Mouse (Mus musculus) olfactory bulb, adult 2 months (tissue): ENCODE results near the gene Vmn1r4. TPM values are rescaled to one million over a fixed set of nuclear protein-coding genes. Genes with fewer than 3 reads are reported as not detected.
A peak's percentile ranks its signal among the peaks of the same experiment; 100 is the strongest.

Experiments used
- H3K27ac ChIP-seq: fragments of 200-500 bp; 2 replicates; pipeline ENCODE4 v1.5.1; 2012; ENCODE audit warnings: low read depth, low read length; ENCODE audit not compliant: insufficient read depth
- H3K4me1 ChIP-seq: fragments of 200-500 bp; 2 replicates; pipeline ENCODE4 v1.6.1; 2012; ENCODE audit warnings: low read length; ENCODE audit not compliant: control insufficient read depth, insufficient read depth
- H3K4me3 ChIP-seq: fragments of 200-500 bp; 2 replicates; pipeline ENCODE4 v1.5.1; 2012; ENCODE audit warnings: mild to moderate bottlenecking, low read depth, low read length, moderate library complexity; ENCODE audit not compliant: insufficient read depth
- CTCF ChIP-seq: fragments of 200-500 bp; IDR thresholded peaks from 2 replicates; pipeline ENCODE4 v1.5.1; 2012; ENCODE audit warnings: low read depth, mild to moderate bottlenecking, low read length, moderate library complexity; ENCODE audit not compliant: insufficient read depth
- POLR2A ChIP-seq: fragments of 200-500 bp; IDR thresholded peaks from 2 replicates; pipeline ENCODE4 v1.6.1; 2012; ENCODE audit warnings: mild to moderate bottlenecking, low read depth, low read length, moderate library complexity; ENCODE audit not compliant: insufficient read depth
- WGBS: fragments of 180-500 bp; shearing (Covaris S2); methylation state at CpG from one replicate; pipeline ENCODE4 v1.1.7; 2018; 5-methylcytosine and 5-hydroxymethylcytosine counted together
- polyA plus RNA-seq: library from polyadenylated mRNA; stranded (reverse); fragments of >200 nt; gene quantifications from 2 replicates; pipeline ENCODE4 v1.2.4, GENCODE M21; 2012; ENCODE audit warnings: low replicate concordance; ENCODE audit not compliant: missing spikeins, insufficient read depth, insufficient read length

Vmn1r4 gene
- not detected in 2 replicates for polyA plus RNA-seq

DNA sequence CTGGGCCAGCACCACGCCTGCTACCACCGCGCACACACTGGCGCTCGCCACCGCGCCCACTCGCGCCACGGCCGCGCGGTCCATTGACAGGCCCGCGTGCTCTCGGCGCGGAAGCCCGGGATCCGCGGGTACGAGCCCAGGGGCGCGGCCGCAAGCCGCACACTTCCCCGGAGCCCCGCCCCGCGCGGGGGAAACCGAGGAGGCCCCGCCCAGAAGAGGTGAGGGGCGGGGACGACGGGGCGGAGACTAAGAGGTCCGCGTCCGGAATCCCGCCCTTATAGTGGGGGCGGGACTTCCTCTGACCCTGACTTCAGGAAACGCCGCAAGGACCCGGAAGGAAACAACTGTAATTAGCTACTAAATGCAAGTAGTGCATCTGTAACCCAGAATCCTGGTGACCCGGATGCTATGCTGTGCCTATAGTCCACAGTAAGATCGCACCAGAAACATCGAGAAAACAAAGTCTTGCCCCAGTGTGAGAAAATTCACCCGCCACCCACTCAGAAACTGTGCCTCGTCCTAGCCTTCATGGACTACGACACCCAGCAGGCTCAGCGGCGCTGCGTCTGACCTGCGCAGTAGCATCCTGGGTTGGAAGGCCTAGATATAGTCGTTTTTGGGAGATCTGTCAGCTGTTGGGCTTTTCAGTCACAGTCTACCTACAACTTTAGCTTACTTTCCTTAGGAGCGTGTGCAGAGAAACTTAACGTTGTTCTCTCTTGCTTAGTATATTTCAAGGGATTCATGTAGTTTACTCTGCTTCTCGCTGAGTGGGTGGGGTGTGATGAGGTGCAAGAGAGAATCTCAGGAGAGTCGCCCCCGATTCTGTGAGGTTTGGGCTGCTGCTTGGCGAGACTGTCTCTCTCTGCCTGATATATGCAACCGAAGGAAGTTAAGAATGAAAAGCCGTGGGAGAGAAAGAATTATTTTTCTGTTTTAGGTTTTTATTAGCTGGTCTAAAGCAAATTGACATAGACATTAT, at the start of gene Vmn1r4, which contains the start of gene Nt5c3:
Gene Vmn1r4, plus strand, starts transcription at position 290 of the 982 bp plus-strand sequence.
Gene Nt5c3, minus strand, starts transcription at position 207 of the 982 bp plus-strand sequence.
- no peaks in the 10 kb centered on the region for H3K4me1 ChIP-seq
- H3K27ac ChIP-seq = peak within 1 kb of the TSS; percentile 56
- peak within 1 kb of the TSS; percentile 62 for H3K4me3 ChIP-seq
- 3% methylated on average over 64 of the region's 64 CpGs for WGBS
- TF ChIP-seq CTCF (no peak), POLR2A (peak; percentile 73)

DNA sequence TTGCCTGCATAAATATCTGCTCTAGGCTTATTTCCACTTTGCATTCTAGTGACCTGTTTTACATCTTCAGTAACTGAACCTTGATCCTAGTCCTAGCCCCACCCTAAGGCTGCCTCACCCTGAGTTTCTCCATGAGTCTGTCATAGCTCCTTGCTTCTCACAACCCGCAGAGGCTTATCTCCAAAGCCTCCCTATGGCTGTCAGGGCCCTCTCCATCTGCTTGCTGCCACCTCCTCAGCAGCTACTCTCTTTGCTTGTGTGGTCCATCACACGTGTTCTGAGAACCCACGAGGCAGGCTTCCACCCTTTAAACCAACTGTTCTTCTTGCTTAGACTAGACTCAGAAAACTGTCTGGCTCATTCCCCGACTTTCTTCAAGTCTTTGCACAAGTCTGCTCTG, 46.9 kb upstream of the Vmn1r4 start:
- no peak for TF ChIP-seq POLR2A
- TF ChIP-seq CTCF = no peak
- Histone ChIP-seq H3K4me3 (no peak overlapping the region), H3K27ac (no peak overlapping the region), H3K4me1 (no peaks in the 10 kb centered on the region)
- WGBS = 92% methylated on average over 4 of the region's 4 CpGs

DNA sequence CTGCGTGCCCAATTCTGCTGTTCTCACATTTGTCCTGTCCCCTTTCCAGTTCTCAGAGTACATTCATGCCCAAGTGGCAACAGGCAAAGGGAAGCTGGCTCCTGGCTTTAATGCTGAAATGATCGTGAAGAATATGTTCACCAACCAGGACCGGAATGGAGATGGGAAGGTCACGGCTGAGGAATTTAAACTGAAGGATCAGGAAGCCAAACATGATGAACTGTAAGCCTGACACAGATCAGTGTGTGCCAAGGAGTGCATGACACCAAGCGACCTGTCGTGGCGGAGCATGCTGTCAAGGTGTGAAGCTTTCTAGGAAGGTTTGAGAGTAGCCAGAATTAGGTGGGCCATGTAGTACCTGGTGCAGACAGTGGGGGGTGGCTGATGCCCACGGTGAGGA, 45.8 kb upstream of the Vmn1r4 start:
- WGBS = 90% methylated on average over 8 of the region's 8 CpGs
- H3K4me3 ChIP-seq = no peak overlapping the region
- TF ChIP-seq CTCF = no peak
- TF ChIP-seq POLR2A = no peak
- no peak overlapping the region for H3K27ac ChIP-seq
- no peaks in the 10 kb centered on the region for H3K4me1 ChIP-seq

DNA sequence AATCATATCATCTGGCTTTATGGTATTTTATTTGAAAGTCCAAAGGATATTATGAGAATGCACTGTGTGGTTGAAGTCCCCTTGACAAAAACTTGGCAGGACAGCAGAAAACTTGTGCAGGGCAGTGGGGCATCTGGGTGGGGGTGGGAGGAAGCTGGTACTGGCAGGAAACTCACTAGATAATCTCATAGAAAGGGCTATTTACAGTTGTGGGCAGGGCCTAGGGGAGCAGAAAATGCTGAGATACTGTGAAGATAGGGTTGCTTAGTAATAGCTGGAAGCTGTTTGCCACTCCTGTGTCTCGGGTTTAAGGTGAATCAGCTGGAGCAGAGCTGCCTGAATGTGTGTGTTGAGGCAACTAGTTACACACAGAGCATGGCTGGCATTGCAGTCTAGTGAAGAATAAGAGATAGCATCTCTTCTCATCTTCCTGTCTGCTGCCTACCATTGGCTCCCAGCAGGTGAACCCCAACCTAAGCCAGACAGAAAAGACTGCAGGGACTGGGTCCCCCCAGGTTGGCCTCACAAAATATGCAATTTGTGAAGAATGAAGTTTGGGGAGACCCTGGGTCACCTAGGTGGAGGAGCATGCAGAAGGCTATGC, 44.4 kb upstream of the Vmn1r4 start:
- Histone ChIP-seq H3K4me1 (no peaks in the 10 kb centered on the region), H3K27ac (no peak overlapping the region), H3K4me3 (no peak overlapping the region)
- TF ChIP-seq CTCF (no peak), POLR2A (no peak)
- WGBS = 30% methylated on average over 1 of the region's 1 CpGs

DNA sequence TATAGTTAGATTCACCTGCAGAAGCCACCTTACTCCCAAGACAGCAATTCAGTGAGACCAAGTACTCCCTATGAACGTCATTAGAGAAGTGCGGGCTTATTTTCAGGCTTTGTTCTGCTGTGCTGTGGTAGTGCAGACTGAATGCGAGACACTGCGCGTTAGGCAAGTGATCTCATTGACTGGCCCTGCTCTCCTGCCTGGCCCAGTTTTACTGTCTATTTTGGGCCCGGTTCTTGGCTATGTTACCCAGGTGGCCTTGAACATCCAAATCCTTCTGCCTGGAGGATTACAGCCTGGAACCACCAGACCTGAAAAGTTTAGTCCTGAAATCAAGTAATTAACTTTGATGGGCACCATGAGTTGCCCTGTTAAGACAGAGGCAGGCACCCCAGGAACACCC, 35.3 kb upstream of the Vmn1r4 start:
- Histone ChIP-seq H3K27ac (no peak overlapping the region), H3K4me3 (no peak overlapping the region), H3K4me1 (no peaks in the 10 kb centered on the region)
- 88% methylated on average over 6 of the region's 6 CpGs for WGBS
- no peak for TF ChIP-seq POLR2A
- TF ChIP-seq CTCF = no peak

DNA sequence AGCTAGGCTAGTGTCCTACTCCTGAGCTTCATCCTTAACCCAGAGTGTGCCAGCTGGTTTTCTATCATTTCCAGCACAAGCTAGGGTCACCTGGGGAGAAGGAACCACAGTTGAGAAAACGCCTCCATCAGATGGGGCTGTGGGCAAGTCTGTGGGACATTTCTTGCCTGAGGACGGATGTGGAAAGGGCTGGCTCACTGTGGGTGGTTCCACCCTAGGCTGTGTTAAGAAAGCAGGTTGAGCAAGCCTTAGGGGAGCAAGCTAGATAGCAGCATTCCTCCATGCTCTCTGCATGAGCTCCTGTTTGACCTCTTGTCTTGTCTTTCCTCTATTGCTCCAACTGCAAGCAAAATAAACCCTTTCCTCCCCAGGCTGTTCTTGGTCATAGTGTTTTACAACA, 33.1 kb upstream of the Vmn1r4 start:
- no peak overlapping the region for H3K27ac ChIP-seq
- H3K4me3 ChIP-seq = no peak overlapping the region
- TF ChIP-seq POLR2A = no peak
- TF ChIP-seq CTCF = no peak
- no peaks in the 10 kb centered on the region for H3K4me1 ChIP-seq
- 91% methylated on average over 2 of the region's 2 CpGs for WGBS

DNA sequence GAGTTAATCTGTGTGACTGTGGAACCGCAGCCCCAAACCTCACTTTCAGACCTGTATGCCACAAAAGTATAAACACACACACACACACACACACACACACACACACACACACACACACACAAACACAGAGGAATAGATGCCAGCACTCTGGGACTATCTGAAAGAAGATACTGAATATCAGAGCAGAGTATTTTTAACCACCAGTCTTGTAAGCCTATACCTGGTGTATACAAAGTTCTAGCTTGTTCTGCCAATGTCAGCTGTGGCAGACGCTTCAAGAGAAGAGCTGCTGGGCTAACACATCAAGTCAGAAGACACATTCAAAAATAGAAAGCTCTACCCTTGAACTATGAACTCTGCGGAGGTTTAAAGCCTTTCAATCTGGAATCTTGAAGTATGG, 24.2 kb upstream of the Vmn1r4 start:
- WGBS = 89% methylated on average over 3 of the region's 3 CpGs
- Histone ChIP-seq H3K4me3 (no peak overlapping the region), H3K27ac (no peak overlapping the region), H3K4me1 (peaks cover 8% of the 10 kb centered on the region)
- no peak for TF ChIP-seq POLR2A
- TF ChIP-seq CTCF = no peak

DNA sequence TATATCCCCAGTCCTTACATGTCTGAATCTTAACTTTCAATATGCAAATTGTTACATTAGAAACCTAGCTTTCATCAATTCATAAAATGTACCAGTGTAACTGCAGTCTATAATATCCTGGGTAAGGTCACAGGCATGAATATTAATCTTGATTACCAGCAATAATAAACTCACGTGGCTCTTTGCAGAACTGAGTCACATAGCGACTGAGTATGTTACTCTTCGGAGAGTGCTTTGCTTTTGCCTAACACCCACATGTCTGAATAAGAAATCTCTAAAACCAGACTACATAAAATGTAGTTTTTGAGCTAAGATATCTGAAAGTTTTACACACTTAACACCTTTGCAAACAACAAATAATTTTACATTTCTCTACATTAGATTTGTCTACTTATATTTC, 22.5 kb upstream of the Vmn1r4 start:
- no peak for TF ChIP-seq POLR2A
- TF ChIP-seq CTCF = no peak
- H3K4me1 ChIP-seq = peaks cover 8% of the 10 kb centered on the region
- 31% methylated on average over 3 of the region's 3 CpGs for WGBS
- H3K4me3 ChIP-seq = no peak overlapping the region
- H3K27ac ChIP-seq = no peak overlapping the region
